Mouse (Mus musculus): ENCODE measurements around the gene Plin1. TPM values are rescaled to one million over a fixed set of nuclear protein-coding genes. Genes with fewer than 3 reads are reported as not detected.

The Plin1 gene
- total and polyA plus RNA-seq, 3 experiments, result not detected

- in situ Hi-C loops (cut with MboI; ENCODE audit: low pct_ligation_motif_present, low pct_unique_long_range_greater_than_20kb, low sequenced_read_pairs), result no loop called here
- no peak overlapping the region for H3K9ac ChIP-seq (ENCODE audit: insufficient read depth, low read depth)
- no peaks in the 10 kb centered on the region for H3K79me2 ChIP-seq (replicated peaks; ENCODE audit: control insufficient read depth, extremely low read depth, insufficient read depth, poor library complexity, severe bottlenecking)
- H3K4me2 ChIP-seq (ENCODE audit: insufficient read depth, low read depth, poor library complexity, severe bottlenecking), result no peak overlapping the region
- no peaks in the 10 kb centered on the region for H3K4me1 ChIP-seq (ENCODE audit: control insufficient read depth in 1 of 2, insufficient read depth in 2 of 2)
- no peaks in the 10 kb centered on the region for H3K9me3 ChIP-seq (replicated peaks; ENCODE audit: low read length)
- no peak for TF ChIP-seq CHD2 (IDR thresholded peaks at IDR 0.05; ENCODE audit: low read length)
- TF ChIP-seq TBP (conservative IDR thresholded peaks at IDR 0.05; ENCODE audit: low read depth, low read length), result no peak
- TF ChIP-seq MAX (IDR thresholded peaks at IDR 0.05; ENCODE audit: low read length), result no peak
- TF ChIP-seq MAFK (IDR thresholded peaks at IDR 0.05; ENCODE audit: insufficient replicate concordance, low read length), result no peak
- TF ChIP-seq ELF1 (IDR thresholded peaks at IDR 0.05; ENCODE audit: low read depth, low read length), result no peak
- TF ChIP-seq HCFC1 (IDR thresholded peaks at IDR 0.05; ENCODE audit: low read depth, low read length), result no peak
- DNase-seq (ENCODE audit: extremely low read depth), result no peak
- dilution Hi-C loops (cut with MboI; ENCODE audit: extremely low pct_ligation_motif_present, extremely low pct_unique_long_range_greater_than_20kb, low sequenced_read_pairs), result no loop called here
- peaks cover 36 to 96% of the 10 kb centered on the region in 2 experiments for H3K36me3 ChIP-seq (replicated peaks in 1 of 2; ENCODE audit: control insufficient read depth in 1 of 2, insufficient read depth in 1 of 2, low read length in 1 of 2)
- no peak overlapping the region for H3K27ac ChIP-seq (ENCODE audit: insufficient read depth, low read depth)
- no peaks in the 10 kb centered on the region for H3K27me3 ChIP-seq (replicated peaks)
- H3K4me3 ChIP-seq (replicated peaks in 1 of 3; ENCODE audit: low read depth in 2 of 3, low read length in 2 of 3, poor library complexity in 1 of 3), result no peak overlapping the region
Observed at GRCm38 (mm10) chr7:79705210-79705609, 27.5 kb downstream of the Plin1 start.

GRCm38 (mm10) chr7:79702755-79703154 is 29.9 kb downstream of the Plin1 start:
- H3K4me2 ChIP-seq (ENCODE audit: insufficient read depth, low read depth, poor library complexity, severe bottlenecking), result no peak overlapping the region
- dilution Hi-C loops (cut with MboI; ENCODE audit: extremely low pct_ligation_motif_present, extremely low pct_unique_long_range_greater_than_20kb, low sequenced_read_pairs) (no loop called here), in situ Hi-C loops (cut with MboI; ENCODE audit: low pct_ligation_motif_present, low pct_unique_long_range_greater_than_20kb, low sequenced_read_pairs) (no loop called here)
- DNase-seq (ENCODE audit: extremely low read depth), result no peak
- H3K9ac ChIP-seq (ENCODE audit: insufficient read depth, low read depth), result no peak overlapping the region
- H3K4me3 ChIP-seq (replicated peaks in 1 of 3; ENCODE audit: low read depth in 2 of 3, low read length in 2 of 3, poor library complexity in 1 of 3), result no peak overlapping the region
- no peaks in the 10 kb centered on the region for H3K27me3 ChIP-seq (replicated peaks)
- TF ChIP-seq MAX (IDR thresholded peaks at IDR 0.05; ENCODE audit: low read length) (no peak), CHD2 (IDR thresholded peaks at IDR 0.05; ENCODE audit: low read length) (no peak), USF2 (conservative IDR thresholded peaks at IDR 0.05; ENCODE audit: low read depth, low read length) (no peak), EP300 (IDR thresholded peaks at IDR 0.05; ENCODE audit: low read length) (no peak), POLR2AphosphoS2 (IDR thresholded peaks at IDR 0.05; ENCODE audit: low read depth, low read length) (no peak), RAD21 (IDR thresholded peaks at IDR 0.05; ENCODE audit: low read depth, low read length) (no peak), ZMIZ1 (IDR thresholded peaks at IDR 0.05; ENCODE audit: low read depth, low read length) (no peak), KAT2A (IDR thresholded peaks at IDR 0.05; ENCODE audit: insufficient replicate concordance, low read length) (no peak), POLR2A (IDR thresholded peaks at IDR 0.05; ENCODE audit: low read depth, low read length) (no peak), ZNF384 (IDR thresholded peaks at IDR 0.05; ENCODE audit: low read depth, low read length) (no peak), ZC3H11A (IDR thresholded peaks at IDR 0.05; ENCODE audit: low read depth, low read length) (no peak), SIN3A (IDR thresholded peaks at IDR 0.05; ENCODE audit: low read length) (no peak), E2F4 (IDR thresholded peaks at IDR 0.05; ENCODE audit: insufficient replicate concordance, low read depth, low read length) (no peak), TBP (conservative IDR thresholded peaks at IDR 0.05; ENCODE audit: low read depth, low read length) (no peak), RCOR1 (conservative IDR thresholded peaks at IDR 0.05; ENCODE audit: low read depth, low read length) (no peak), NELFE (IDR thresholded peaks at IDR 0.05; ENCODE audit: low read depth, low read length) (no peak), HCFC1 (IDR thresholded peaks at IDR 0.05; ENCODE audit: low read depth, low read length) (no peak), MXI1 (IDR thresholded peaks at IDR 0.05; ENCODE audit: low read depth, low read length) (no peak), MYC (IDR thresholded peaks at IDR 0.05; ENCODE audit: low read depth, low read length) (no peak)
- H3K79me2 ChIP-seq (replicated peaks; ENCODE audit: control insufficient read depth, extremely low read depth, insufficient read depth, poor library complexity, severe bottlenecking), result no peaks in the 10 kb centered on the region
- H3K27ac ChIP-seq (ENCODE audit: insufficient read depth, low read depth), result no peak overlapping the region
- no peaks in the 10 kb centered on the region for H3K9me3 ChIP-seq (replicated peaks; ENCODE audit: low read length)
- H3K4me1 ChIP-seq (ENCODE audit: control insufficient read depth in 1 of 2, insufficient read depth in 2 of 2), result no peaks in the 10 kb centered on the region
- H3K36me3 ChIP-seq (replicated peaks in 1 of 2; ENCODE audit: control insufficient read depth in 1 of 2, insufficient read depth in 1 of 2, low read length in 1 of 2), result peaks cover 44 to 97% of the 10 kb centered on the region in 2 experiments
